Mouse (Mus musculus) CH12F3 (cell line): ENCODE results near the gene Bag6.

Source experiments
- in situ Hi-C: fragments of 300-500 bp; cut with MboI; formaldehyde crosslinking; loops from 2 replicates; pipeline ENCODE4 v1.14.3; 2020; ENCODE audit warnings: low sequenced_read_pairs

Gene Bag6

DNA sequence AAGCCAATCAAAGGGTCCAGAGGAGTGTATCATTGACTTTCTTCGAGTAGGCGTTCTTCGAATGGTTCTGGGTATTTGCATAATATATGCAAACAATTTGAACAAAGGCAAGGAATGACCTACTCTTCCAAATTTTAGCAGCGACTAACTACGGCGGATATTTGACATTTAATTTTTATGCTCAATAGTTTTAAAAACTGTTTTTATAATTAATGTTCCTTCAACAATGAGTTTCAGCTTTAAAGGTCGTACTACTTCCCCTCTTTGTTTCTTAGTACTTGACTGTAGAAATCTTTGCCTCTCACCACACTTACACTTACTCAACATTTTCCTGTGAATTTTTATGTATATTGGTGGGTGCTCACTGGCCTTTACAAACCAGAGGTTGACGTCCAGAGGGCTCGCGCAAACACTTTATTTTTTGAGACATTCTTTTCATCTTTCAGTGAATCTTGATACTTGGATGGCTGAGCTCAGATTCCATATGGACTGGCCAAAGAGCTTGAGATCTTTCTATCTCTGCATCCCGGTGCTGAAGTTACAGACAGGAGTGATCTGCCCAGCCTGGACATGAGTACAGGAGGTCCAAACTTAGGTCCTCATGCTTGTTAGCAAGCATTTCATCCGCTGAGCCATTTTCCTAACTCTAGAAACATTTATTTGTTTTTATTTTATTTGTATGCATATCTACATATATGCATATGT is 30.6 kb downstream of the Bag6 start:
- in situ Hi-C loops = loop anchor here (5.0 kb wide), 1 partner anchor 67 kb away; the partner anchor contains the start of gene Atp6v1g2

GRCm38 (mm10) chr17:35166352-35167035 is 31.5 kb downstream of the Bag6 start:
- in situ Hi-C loops = loop anchor here (5.0 kb wide), 1 partner anchor 66 kb away; the partner anchor contains the start of gene Atp6v1g2

DNA sequence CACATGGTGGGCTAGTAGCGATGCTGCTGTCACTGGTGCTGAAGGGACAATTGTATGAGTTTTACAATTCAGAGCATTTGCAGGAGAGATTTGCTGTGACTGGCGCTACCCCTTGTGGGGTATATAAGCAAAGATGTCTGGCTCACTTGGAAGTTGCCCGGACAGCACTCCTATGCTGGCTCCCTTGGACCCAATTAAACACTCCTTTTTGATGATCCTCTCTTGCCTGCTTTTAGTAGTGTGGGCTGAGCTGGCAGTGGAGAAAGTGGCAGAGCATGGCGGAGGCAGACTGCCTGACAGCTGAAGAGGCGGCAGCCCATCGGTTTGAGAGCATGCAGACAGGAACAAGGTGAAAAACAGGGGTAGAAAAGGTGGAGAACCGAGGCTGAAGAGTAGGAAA is 32.8 kb downstream of the Bag6 start:
- in situ Hi-C loops = loop anchor here (5.0 kb wide), 1 partner anchor 65 kb away; the partner anchor contains the start of gene Atp6v1g2

DNA sequence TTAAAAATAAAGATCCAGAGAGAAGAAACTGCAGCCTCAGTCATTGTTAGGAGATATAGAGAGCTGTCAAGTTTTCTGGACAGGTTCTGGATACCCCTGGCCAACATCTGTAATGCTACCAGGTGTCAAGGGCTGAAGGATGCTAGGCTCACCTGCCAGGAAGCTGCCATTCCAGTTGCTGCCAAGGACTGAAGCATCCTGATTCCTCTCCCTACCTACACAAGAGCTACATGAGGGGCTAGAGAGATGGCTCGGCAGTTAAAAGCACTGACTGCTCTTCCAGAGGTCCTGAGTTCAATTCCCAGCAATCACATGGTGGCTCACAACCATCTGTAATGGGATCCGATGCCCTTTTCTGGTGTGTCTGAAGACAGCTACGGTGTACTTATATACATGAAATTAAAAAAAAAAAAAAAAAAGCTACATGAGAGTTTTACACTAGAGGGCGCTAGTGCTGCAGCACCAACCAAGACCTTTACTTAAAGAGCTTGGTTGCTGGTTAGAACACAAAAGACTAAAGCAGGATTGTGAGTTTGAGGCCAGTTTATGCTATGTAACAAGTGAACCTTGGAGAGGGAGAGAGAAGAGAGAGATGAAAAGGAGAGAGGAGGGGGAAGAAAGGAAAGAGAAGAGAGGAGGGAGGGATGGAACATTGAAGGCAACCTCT is 33.7 kb downstream of the Bag6 start:
- in situ Hi-C loops = loop anchor here (5.0 kb wide), 1 partner anchor 64 kb away; the partner anchor contains the start of gene Atp6v1g2

DNA sequence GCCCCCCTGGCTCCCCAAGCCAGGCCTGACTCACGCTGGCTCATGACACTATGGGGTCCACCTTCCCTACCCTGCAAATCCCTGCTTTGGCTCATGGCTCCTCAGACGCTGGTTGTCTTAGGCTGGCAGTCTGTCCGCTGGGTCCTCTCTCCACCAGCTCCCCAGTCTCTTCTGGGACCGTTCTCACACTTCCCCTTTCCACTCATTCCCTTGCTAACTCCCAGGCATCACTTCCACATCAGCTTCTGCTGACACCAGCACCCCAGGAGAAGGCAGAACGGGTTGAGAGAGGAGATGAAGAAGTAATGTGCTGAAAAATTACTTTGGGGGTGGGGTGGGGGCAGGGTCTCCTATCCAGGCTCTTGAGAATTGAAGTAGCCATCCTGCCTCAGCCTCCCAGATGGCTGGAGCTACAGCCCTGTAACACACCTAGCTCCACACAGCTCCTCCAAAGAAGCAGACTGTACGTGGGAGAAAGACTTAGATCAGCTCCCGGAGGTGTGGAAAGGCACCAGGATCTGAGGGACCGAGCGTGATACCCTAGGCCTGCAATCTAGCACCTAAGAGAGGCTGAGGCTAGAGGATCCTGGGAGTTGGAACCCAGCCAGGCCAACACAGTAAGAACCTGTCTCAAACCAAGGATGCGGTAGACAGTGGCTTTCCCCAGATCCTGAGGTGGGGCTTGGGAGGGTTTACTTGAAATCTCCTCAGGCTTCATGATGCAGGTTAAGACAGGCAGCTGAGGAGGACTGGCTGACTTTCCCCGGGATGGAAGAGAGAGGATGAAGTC is 37.7 kb downstream of the Bag6 start:
- in situ Hi-C loops = no loop called here

GRCm38 (mm10) chr17:35173329-35173728 is 38.4 kb downstream of the Bag6 start:
- in situ Hi-C loops = no loop called here

DNA sequence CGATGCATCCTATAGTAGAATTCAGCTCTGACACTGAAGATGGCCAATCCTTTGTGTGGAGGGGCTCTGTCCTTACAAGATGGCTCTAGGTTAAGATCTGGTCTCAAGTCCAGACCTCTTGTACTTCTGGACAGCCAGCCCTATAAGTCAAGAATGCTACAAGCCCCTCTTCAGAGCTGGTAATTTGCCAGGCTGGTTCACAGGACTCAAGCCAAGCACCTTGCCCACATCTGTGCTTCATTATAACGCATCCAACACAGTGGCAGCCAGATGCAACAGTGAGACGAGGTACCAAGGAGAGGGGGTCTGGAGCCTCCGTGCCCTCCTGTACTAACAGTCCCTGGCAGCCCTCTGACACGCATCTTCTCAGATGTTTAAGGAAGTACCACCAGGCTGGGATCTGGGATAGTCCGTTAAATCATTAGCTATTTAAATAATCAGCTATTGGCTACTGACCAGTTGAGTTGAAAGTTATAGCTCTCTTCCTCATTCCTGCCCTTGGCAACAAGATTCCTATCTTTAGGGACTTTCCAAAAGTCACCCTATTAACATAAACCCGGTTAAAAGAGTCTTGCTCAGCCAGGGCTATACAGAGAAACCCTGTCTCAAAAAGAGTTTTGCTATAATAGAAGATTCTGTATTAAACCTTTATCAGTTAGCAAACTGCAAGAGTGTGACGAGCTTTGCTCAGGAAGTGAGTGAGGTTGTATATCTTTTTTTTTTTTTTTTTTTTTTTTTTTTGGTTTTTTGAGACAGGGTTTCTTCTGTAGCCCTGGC is 39.4 kb downstream of the Bag6 start:
- in situ Hi-C loops = no loop called here

GRCm38 (mm10) chr17:35175382-35175781 is 40.4 kb downstream of the Bag6 start:
- in situ Hi-C loops = no loop called here

DNA sequence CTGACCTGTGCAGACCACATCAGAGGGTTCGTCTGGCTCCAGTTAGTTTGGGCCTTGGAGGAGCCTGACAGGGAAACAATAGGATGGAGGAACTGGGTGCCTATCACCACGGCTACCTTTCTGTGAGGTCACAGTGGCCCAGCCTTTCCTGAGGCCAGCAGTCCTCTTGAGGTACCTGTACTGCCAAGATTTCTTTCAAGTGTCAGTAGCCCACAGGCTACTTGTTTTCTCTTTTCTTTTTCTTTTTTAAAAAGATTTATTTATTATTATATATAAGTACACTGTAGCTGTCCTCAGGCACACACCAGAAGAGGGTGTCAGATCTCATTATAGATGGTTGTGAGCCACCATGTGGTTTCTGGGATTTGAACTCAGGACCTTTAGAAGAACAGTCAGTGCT is 41.0 kb downstream of the Bag6 start, which contains the start of gene Aif1:
TSS of gene Aif1 (minus strand) at position 101 of the 400 bp plus-strand sequence.
- in situ Hi-C loops = no loop called here

- in situ Hi-C loops = no loop called here
Observed at GRCm38 (mm10) chr17:35178528-35178927, 43.5 kb downstream of the Bag6 start.

DNA sequence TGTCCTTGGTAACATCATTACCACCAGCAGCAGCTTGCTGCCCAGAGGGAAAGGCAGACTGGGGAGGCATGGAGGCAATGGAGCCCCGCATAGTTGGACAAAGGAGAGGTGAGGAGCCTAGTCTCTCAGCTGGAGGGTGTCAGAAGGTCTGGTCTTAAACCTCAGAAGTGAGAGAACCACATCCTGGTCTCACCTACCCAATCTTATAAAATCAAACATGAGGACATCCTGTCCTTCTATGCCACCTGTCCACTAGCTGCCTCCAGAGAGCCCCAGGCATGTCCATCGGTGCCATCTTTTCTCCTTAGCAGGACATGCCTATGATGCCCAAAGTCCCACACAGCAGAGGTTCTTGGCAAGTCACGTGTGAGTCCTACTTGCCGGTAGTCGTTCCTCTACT is 45.1 kb downstream of the Bag6 start:
- in situ Hi-C loops = no loop called here

- in situ Hi-C loops = no loop called here
Observed at GRCm38 (mm10) chr17:35185639-35186611, 50.9 kb downstream of the Bag6 start.

DNA sequence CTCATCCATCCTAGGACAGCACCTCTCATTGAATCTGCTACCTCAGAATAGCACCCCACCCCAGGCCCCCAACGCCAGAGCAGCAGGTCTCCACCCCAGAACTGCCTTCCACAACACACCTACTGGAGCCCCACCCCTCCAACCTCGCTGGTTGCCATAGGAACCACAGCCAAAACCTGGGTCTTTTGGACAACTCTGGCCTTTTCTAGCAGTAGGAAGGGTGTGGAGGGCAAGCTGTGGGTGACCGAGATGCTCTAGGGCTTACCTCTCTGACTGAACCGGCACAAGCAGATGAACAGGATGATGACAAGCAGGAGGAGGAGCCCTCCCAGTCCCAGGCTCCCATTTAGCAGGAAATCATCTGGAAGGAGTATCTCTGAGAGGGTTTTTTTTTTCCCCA is 51.7 kb downstream of the Bag6 start:
- in situ Hi-C loops = no loop called here

DNA sequence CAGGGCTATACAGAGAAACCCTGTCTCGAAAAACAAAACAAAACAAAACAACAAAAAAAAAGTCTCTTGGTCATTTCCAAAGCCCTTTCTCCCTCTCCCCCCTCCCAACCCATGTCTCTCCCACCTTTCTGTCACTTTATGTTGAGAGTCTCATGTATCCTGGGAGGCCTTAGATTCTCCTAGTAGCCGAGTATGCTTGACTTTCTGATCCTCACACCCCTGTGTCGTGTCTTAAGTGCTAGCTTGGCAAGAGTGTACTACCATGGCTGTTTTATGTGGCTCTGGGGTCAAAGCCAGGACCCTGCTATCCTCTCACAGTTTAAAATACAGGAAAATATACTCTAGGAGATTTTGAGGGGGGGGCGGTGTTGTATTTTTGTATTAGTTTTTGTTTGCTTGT is 52.4 kb downstream of the Bag6 start:
- in situ Hi-C loops = no loop called here

DNA sequence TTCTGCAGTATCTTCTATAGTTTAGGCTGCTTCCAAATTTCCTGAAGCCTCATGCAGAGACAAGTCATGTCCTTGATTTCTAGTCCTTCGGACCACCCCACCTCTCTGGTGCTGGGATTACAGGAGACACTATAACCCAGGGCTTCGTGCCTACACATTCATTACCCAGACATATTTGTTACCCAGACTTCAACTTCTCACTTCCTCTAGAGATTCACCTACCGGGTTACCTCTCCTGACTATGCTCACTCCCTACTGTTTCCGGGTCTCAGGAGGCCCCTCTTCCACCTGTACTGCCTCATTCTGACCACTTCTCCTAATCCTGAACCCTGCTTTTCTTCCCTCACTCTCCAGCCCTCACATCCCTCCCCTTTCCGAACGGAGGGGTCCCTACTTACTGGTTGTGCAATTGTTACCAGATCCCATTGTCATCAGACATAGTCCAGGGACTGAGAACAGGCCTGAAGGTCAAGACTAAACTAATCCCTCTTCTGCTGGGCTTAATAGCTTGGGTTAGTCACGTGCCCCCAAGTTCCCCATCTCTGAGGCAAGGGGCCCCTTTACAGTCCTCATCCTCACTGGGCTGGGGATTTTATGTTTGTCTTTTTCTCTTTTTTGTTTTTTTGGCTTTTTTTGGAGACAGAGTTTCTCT is 53.1 kb downstream of the Bag6 start, which contains the start of gene Lst1:
TSS of gene Lst1 (minus strand) at position 481 of the 652 bp plus-strand sequence.
- in situ Hi-C loops = no loop called here

DNA sequence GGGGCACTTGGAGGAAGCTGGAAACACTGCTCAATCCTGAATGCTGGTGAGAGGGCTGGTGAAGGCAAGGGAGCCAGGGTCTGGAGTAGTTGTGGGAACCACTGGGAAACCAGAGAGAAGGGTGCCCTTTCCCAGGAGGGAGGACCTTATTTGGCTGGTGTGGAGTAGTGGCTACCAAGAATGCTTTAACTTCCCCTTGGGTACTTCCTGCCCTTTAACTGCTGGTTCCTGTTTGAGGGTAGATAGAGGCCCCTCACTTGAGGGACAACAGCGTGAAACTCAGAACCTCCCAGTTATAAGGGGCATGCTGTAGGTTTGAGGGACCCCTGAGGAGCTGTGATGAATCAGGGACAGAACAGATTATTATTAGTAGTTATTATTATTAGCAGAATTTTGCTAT is 54.2 kb downstream of the Bag6 start:
- in situ Hi-C loops = no loop called here

- in situ Hi-C loops = no loop called here
Observed at GRCm38 (mm10) chr17:35190096-35190495, 55.1 kb downstream of the Bag6 start.

DNA sequence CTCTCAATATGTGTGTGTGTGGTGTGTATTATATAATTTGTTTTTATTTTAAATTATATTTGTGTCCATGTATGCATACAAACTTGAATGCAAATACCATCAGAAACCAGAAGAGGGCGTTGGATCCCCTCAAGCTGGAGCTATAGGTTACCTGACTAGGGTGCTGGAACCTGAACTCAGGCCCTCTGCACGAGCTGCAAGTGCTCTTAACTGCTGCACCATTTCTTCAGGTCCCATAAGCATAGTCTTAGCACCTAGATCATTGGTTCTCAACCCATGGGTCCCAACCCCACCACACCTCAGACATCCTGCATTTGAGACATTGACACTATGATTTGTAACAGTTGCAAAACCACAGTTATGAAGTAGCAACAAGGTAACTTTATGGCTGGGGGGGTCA is 56.7 kb downstream of the Bag6 start:
- in situ Hi-C loops = no loop called here
